ENCODE assay signal across 22 mouse cellular contexts in genomic region chr11:116019360-116019791, GRCm38 (mm10). TPM values are rescaled to one million over a fixed set of nuclear protein-coding genes. Genes with fewer than 3 reads are reported as not detected.
DNase-seq lines count a peak whose midpoint lies in the region; ATAC-seq and TF ChIP-seq lines count a peak whose summit lies in the region.
"Had no signal": no experiment of that assay in that cellular context is flagged by ENCODE, and none has a peak within 500 bp of the region (broad histone marks: within the 10 kb centered on the region; RNA-seq: fewer than 3 reads in every experiment).

No protein-coding gene starts in this region.

- no peak for TF ChIP-seq CTCF in heart, postnatal 0 days (IDR thresholded peaks at IDR 0.05; ENCODE audit: low read depth)
- TF ChIP-seq CTCF in kidney, postnatal 0 days (IDR thresholded peaks at IDR 0.05; ENCODE audit: low read depth), result no peak

- peak; percentile 32 for DNase-seq in heart, postnatal 0 days (ENCODE audit: low spot score)
- DNase-seq in kidney, postnatal 0 days (ENCODE audit: low spot score), result peak; percentile 49
- DNase-seq in kidney, adult 18-20 months, result no peak
- DNase-seq in adipocyte (ENCODE audit: low spot score), result peak; percentile 72
- peak; percentile 42 for DNase-seq in retina, postnatal 1 day
- no peak for DNase-seq in heart, postnatal 4 days
- DNase-seq in heart, postnatal 14 days, result no peak
- DNase-seq: adrenal gland, postnatal 10 days; gastrocnemius, postnatal 36 days; kidney, adult 11 months; layer of hippocampus, adult 9-11 months; lung, adult 2 months; lung, postnatal 4 days; right cerebral cortex, postnatal 14 days had no signal

- H3K4me1 ChIP-seq in heart, postnatal 0 days (ENCODE audit: control insufficient read depth, insufficient read depth), result no peaks in the 10 kb centered on the region; the same call in 1 of the 2 replicates
- H3K4me1 ChIP-seq in heart, embryonic 11.5 days (ENCODE audit: control insufficient read depth, insufficient read depth, low read length), result peaks cover 4% of the 10 kb centered on the region; the same call in 1 of the 2 replicates
- H3K4me1 ChIP-seq in kidney, postnatal 0 days (replicated peaks; ENCODE audit: insufficient read depth, low read length), result no peaks in the 10 kb centered on the region
- H3K4me1 ChIP-seq: stomach, embryonic 15.5 days had no signal

- no peak overlapping the region for H3K4me3 ChIP-seq in heart, postnatal 0 days (ENCODE audit: low read depth, low read length)
- H3K4me3 ChIP-seq in heart, embryonic 11.5 days (ENCODE audit: low read depth, low read length), result no peak overlapping the region
- no peak overlapping the region for H3K4me3 ChIP-seq in kidney, postnatal 0 days (replicated peaks; ENCODE audit: low read depth, low read length)
- H3K4me3 ChIP-seq: embryonic facial prominence, embryonic 13.5 days; forebrain, embryonic 15.5 days; heart, embryonic 13.5 days; limb, embryonic 12.5 days; liver, embryonic 12.5 days; midbrain, embryonic 10.5 days; stomach, embryonic 15.5 days had no signal

- no peak overlapping the region for H3K9ac ChIP-seq in heart, postnatal 0 days (replicated peaks; ENCODE audit: low read depth, low read length)
- H3K9ac ChIP-seq in heart, embryonic 11.5 days (ENCODE audit: low read depth, low read length), result no peak overlapping the region
- no peak overlapping the region for H3K9ac ChIP-seq in kidney, postnatal 0 days (ENCODE audit: low read depth, low read length)
- H3K9ac ChIP-seq: embryonic facial prominence, embryonic 13.5 days; forebrain, embryonic 15.5 days; heart, embryonic 13.5 days; limb, embryonic 12.5 days; liver, embryonic 12.5 days; stomach, embryonic 15.5 days had no signal

- no peak overlapping the region for H3K4me2 ChIP-seq in heart, postnatal 0 days (ENCODE audit: low read depth, low read length)
- H3K4me2 ChIP-seq in heart, embryonic 11.5 days, result no peak overlapping the region
- no peak overlapping the region for H3K4me2 ChIP-seq in kidney, postnatal 0 days (ENCODE audit: low read length)
- H3K4me2 ChIP-seq: embryonic facial prominence, embryonic 13.5 days; forebrain, embryonic 15.5 days; heart, embryonic 13.5 days; limb, embryonic 12.5 days; liver, embryonic 12.5 days; stomach, embryonic 15.5 days had no signal

- no peak for TF ChIP-seq EP300 in heart, postnatal 0 days (IDR thresholded peaks at IDR 0.05; ENCODE audit: low read depth)

- no peaks in the 10 kb centered on the region for H3K27me3 ChIP-seq in heart, postnatal 0 days (ENCODE audit: control insufficient read depth, insufficient read depth, low read length)
- no peaks in the 10 kb centered on the region for H3K27me3 ChIP-seq in heart, embryonic 11.5 days (ENCODE audit: control insufficient read depth, insufficient read depth, low read length)
- H3K27me3 ChIP-seq in kidney, postnatal 0 days (ENCODE audit: insufficient read depth, low read length), result no peaks in the 10 kb centered on the region
- H3K27me3 ChIP-seq: embryonic facial prominence, embryonic 13.5 days; forebrain, embryonic 15.5 days; heart, embryonic 13.5 days; limb, embryonic 12.5 days; stomach, embryonic 15.5 days had no signal

- H3K36me3 ChIP-seq in heart, postnatal 0 days (replicated peaks; ENCODE audit: control insufficient read depth, insufficient read depth, low read length), result peaks cover 22% of the 10 kb centered on the region
- H3K36me3 ChIP-seq in heart, embryonic 11.5 days (ENCODE audit: control insufficient read depth, insufficient read depth, low read length), result peaks cover 2% of the 10 kb centered on the region; the same call in 1 of the 2 replicates
- peaks cover 9% of the 10 kb centered on the region for H3K36me3 ChIP-seq in kidney, postnatal 0 days (ENCODE audit: insufficient read depth, low read length)

- no peak overlapping the region for H3K27ac ChIP-seq in heart, postnatal 0 days (ENCODE audit: low read depth)
- H3K27ac ChIP-seq in heart, embryonic 11.5 days (ENCODE audit: low read depth, low read length), result no peak overlapping the region
- H3K27ac ChIP-seq in kidney, postnatal 0 days, result no peak overlapping the region
- H3K27ac ChIP-seq: forebrain, embryonic 15.5 days; heart, embryonic 13.5 days; limb, embryonic 12.5 days; midbrain, embryonic 10.5 days; stomach, embryonic 15.5 days had no signal

- ATAC-seq in heart, postnatal 0 days (ENCODE audit: insufficient read depth, low read depth), result no peak
- no peak for ATAC-seq in heart, embryonic 11.5 days (replicated peaks; ENCODE audit: insufficient number of reproducible peaks, low FRiP score, low TSS enrichment)
- 0 out of 2 replicates have a peak, but pooled peaks have one; percentile 2 for ATAC-seq in kidney, postnatal 0 days (replicated peaks; ENCODE audit: low FRiP score, low read depth)
- ATAC-seq: forebrain, embryonic 15.5 days; liver, embryonic 12.5 days had no signal

- H3K9me3 ChIP-seq in heart, postnatal 0 days (replicated peaks; ENCODE audit: control insufficient read depth, low read length), result no peaks in the 10 kb centered on the region
- H3K9me3 ChIP-seq in heart, embryonic 11.5 days (replicated peaks; ENCODE audit: control insufficient read depth, low read length), result no peaks in the 10 kb centered on the region
- H3K9me3 ChIP-seq in kidney, postnatal 0 days (replicated peaks; ENCODE audit: low read length), result no peaks in the 10 kb centered on the region
- H3K9me3 ChIP-seq: embryonic facial prominence, embryonic 13.5 days; forebrain, embryonic 15.5 days; heart, embryonic 13.5 days; limb, embryonic 12.5 days; liver, embryonic 12.5 days; midbrain, embryonic 10.5 days; stomach, embryonic 15.5 days had no signal

- intact Hi-C loops in heart, postnatal 14 days (cut with DNase I), result no loop called here

- 61% methylated on average over 1 of the region's 1 CpGs for WGBS in heart, postnatal 0 days
- WGBS in heart, embryonic 11.5 days (ENCODE audit: insufficient replicate concordance), result 52% methylated on average over 1 of the region's 1 CpGs
- 19% methylated on average over 1 of the region's 1 CpGs for WGBS in kidney, postnatal 0 days

RNA-seq across cellular contexts. Expression of gene Galk1, which starts 6.9 kb away (rescaled TPM):
- 90.4 and 98.3 TPM in 2 replicates for total RNA-seq in heart, postnatal 0 days (2014; rRNA removed; ENCODE audit: low replicate concordance)
- 86.3 and 88.4 TPM in 2 replicates for polyA plus RNA-seq in heart, postnatal 0 days (2015; fragmentation: Nextera tagmentation; extraction: Ambion mirVana)
- 137 and 151 TPM in 2 replicates for polyA plus RNA-seq in heart, embryonic 11.5 days (2014; fragmentation: Nextera tagmentation; extraction: Ambion mirVana)
- 149 and 156 TPM in 2 replicates for polyA plus RNA-seq in kidney, postnatal 0 days (2015; fragmentation: Nextera tagmentation; extraction: Ambion mirVana)
- total RNA-seq in heart, postnatal 4 days (2021), result 10 to 100 TPM; 52.9 to 54.3 TPM
- 10 to 100 TPM; 18.6 to 19.3 TPM for total RNA-seq in heart, postnatal 14 days (2021)

RNA-seq across cellular contexts. Expression of gene H3f3b, which starts 8.4 kb away (rescaled TPM):
- total RNA-seq in heart, postnatal 0 days (2014; rRNA removed; ENCODE audit: low replicate concordance), result 365 and 410 TPM in 2 replicates
- 518 and 561 TPM in 2 replicates for polyA plus RNA-seq in heart, postnatal 0 days (2015; fragmentation: Nextera tagmentation; extraction: Ambion mirVana)
- 734 and 757 TPM in 2 replicates for polyA plus RNA-seq in heart, embryonic 11.5 days (2014; fragmentation: Nextera tagmentation; extraction: Ambion mirVana)
- 1,980 and 2,021 TPM in 2 replicates for polyA plus RNA-seq in kidney, postnatal 0 days (2015; fragmentation: Nextera tagmentation; extraction: Ambion mirVana)
- total RNA-seq in heart, postnatal 4 days (2021), result 100 to 1,000 TPM; 466 to 502 TPM
- total RNA-seq in heart, postnatal 14 days (2021), result 100 to 1,000 TPM; 184 to 193 TPM

RNA-seq across cellular contexts. Expression of gene Unk, which starts 10.7 kb away (rescaled TPM):
- 23.1 and 26.1 TPM in 2 replicates for total RNA-seq in heart, postnatal 0 days (2014; rRNA removed; ENCODE audit: low replicate concordance)
- polyA plus RNA-seq in heart, postnatal 0 days (2015; fragmentation: Nextera tagmentation; extraction: Ambion mirVana), result 8.4 and 9.5 TPM in 2 replicates
- polyA plus RNA-seq in heart, embryonic 11.5 days (2014; fragmentation: Nextera tagmentation; extraction: Ambion mirVana), result 18.7 and 20.0 TPM in 2 replicates
- polyA plus RNA-seq in kidney, postnatal 0 days (2015; fragmentation: Nextera tagmentation; extraction: Ambion mirVana), result 21.4 and 23.3 TPM in 2 replicates
- 10 to 100 TPM; 22.3 to 25.0 TPM for total RNA-seq in heart, postnatal 4 days (2021)
- 10 to 100 TPM; 12.2 to 12.9 TPM for total RNA-seq in heart, postnatal 14 days (2021)

RNA-seq across cellular contexts. Expression of gene Itgb4, which starts 44.9 kb away (rescaled TPM):
- 1.1 and 1.5 TPM in 2 replicates for total RNA-seq in heart, postnatal 0 days (2014; rRNA removed; ENCODE audit: low replicate concordance)
- 0.85 and 1.1 TPM in 2 replicates for polyA plus RNA-seq in heart, postnatal 0 days (2015; fragmentation: Nextera tagmentation; extraction: Ambion mirVana)
- polyA plus RNA-seq in heart, embryonic 11.5 days (2014; fragmentation: Nextera tagmentation; extraction: Ambion mirVana), result 0.51 and 0.80 TPM in 2 replicates
- 2.9 and 3.1 TPM in 2 replicates for polyA plus RNA-seq in kidney, postnatal 0 days (2015; fragmentation: Nextera tagmentation; extraction: Ambion mirVana)
- total RNA-seq in heart, postnatal 4 days (2021), result 1 to 10 TPM; 5.0 to 5.4 TPM
- total RNA-seq in heart, postnatal 14 days (2021), result 1 to 10 TPM; 4.3 to 4.5 TPM

RNA-seq across cellular contexts. Expression of gene Unc13d, which starts 58.4 kb away (rescaled TPM):
- 0.27 and 2.7 TPM in 2 replicates for total RNA-seq in heart, postnatal 0 days (2014; rRNA removed; ENCODE audit: low replicate concordance)
- polyA plus RNA-seq in heart, postnatal 0 days (2015; fragmentation: Nextera tagmentation; extraction: Ambion mirVana), result 0.42 and 0.47 TPM in 2 replicates
- 2.3 and 2.6 TPM in 2 replicates for polyA plus RNA-seq in heart, embryonic 11.5 days (2014; fragmentation: Nextera tagmentation; extraction: Ambion mirVana)
- 0.54 and 0.75 TPM in 2 replicates for polyA plus RNA-seq in kidney, postnatal 0 days (2015; fragmentation: Nextera tagmentation; extraction: Ambion mirVana)
- under 1 TPM; 0.88 to 0.95 TPM for total RNA-seq in heart, postnatal 4 days (2021)
- 1 to 10 TPM in 1 of 2 experiments, under 1 TPM in 1; 0.81 to 1.7 TPM for total RNA-seq in heart, postnatal 14 days (2021)

Comparison
In these comparisons a context has a peak if more than half of its experiments do, and no peak if none do; other contexts are left out.
1. DNase-seq: peak in heart, postnatal 0 days (single experiment), kidney, postnatal 0 days (single experiment), adipocyte (single experiment) and retina, postnatal 1 day (single experiment); none in kidney, adult 18-20 months (single experiment), heart, postnatal 4 days (single experiment) and heart, postnatal 14 days (0 of 2).